Mouse (Mus musculus) lung, embryonic 16.5 days (tissue): ENCODE data around the gene Rangrf. TPM values are rescaled to one million over a fixed set of nuclear protein-coding genes. Genes with fewer than 3 reads are reported as not detected.
"Not testable (repeated sequence)": the region's sequence is repeated elsewhere in the genome, so short reads cannot be mapped to it uniquely, and the experiment has no call there.

ENCODE experiments used
- ATAC-seq: fragments of 200-750 bp; cut with Nextera tagmentation; 2 replicates; pipeline ENCODE4 v1.8.0; 2017; ENCODE audit warnings: low read depth, mild to moderate bottlenecking, moderate library complexity
- H3K27ac ChIP-seq: fragments of 300-500 bp; sonication (generic); 2 replicates; pipeline ENCODE4 v1.5.1; 2014; ENCODE audit warnings: mild to moderate bottlenecking, control low read depth, low read length
- H3K27me3 ChIP-seq: fragments of 300-500 bp; sonication (generic); 2 replicates; pipeline ENCODE4 v1.6.1; 2014; ENCODE audit warnings: low read depth, low read length, mixed read lengths; ENCODE audit not compliant: control insufficient read depth, insufficient read depth
- H3K36me3 ChIP-seq: fragments of 300-500 bp; sonication (generic); 2 replicates; pipeline ENCODE4 v1.6.1; 2014; ENCODE audit warnings: low read length; ENCODE audit not compliant: control insufficient read depth, insufficient read depth
- H3K4me1 ChIP-seq: fragments of 300-500 bp; sonication (generic); replicated peaks from 2 replicates; pipeline ENCODE4 v1.6.1; 2014; ENCODE audit warnings: low read length, mixed read lengths; ENCODE audit not compliant: control insufficient read depth, insufficient read depth
- H3K4me2 ChIP-seq: fragments of 300-500 bp; sonication (generic); 2 replicates; pipeline ENCODE4 v1.6.1; 2014; ENCODE audit warnings: low read depth, low read length, control low read depth
- H3K4me3 ChIP-seq: fragments of 300-500 bp; sonication (generic); 2 replicates; pipeline ENCODE4 v1.5.1; 2014; ENCODE audit warnings: mild to moderate bottlenecking, low read length, control low read depth
- H3K9ac ChIP-seq: fragments of 300-500 bp; sonication (generic); 2 replicates; pipeline ENCODE4 v1.6.1; 2014; ENCODE audit warnings: low read length, control low read depth
- H3K9me3 ChIP-seq: fragments of 300-500 bp; sonication (generic); 2 replicates; pipeline ENCODE4 v1.6.1; 2016; ENCODE audit warnings: low read length; ENCODE audit not compliant: control insufficient read depth
- WGBS: fragments of 180-500 bp; shearing (Covaris S2); extraction: QIAGEN DNeasy Blood & Tissue Kit; methylation state at CpG from one replicate; pipeline ENCODE4 v1.1.7; 2014; 5-methylcytosine and 5-hydroxymethylcytosine counted together
- polyA plus RNA-seq: library from polyadenylated mRNA; unstranded; fragments of >200 nt; fragmentation: Nextera tagmentation; extraction: Ambion mirVana; gene quantifications from 2 replicates; pipeline ENCODE4 v1.2.1, GENCODE M21; 2015

The Rangrf gene
- polyA plus RNA-seq, 1 experiment from 2014 or later: 40.3 TPM

- Histone ChIP-seq H3K4me2 (no peak overlapping the region), H3K36me3 (peaks cover 24% of the 10 kb centered on the region), H3K4me3 (no peak overlapping the region), H3K9me3 (no peaks in the 10 kb centered on the region), H3K27ac (no peak overlapping the region), H3K9ac (no peak overlapping the region), H3K4me1 (no peaks in the 10 kb centered on the region), H3K27me3 (no peaks in the 10 kb centered on the region)
- 90% methylated on average over 11 of the region's 11 CpGs for WGBS
- ATAC-seq: no peak
Observed at GRCm38 (mm10) chr11:68987365-68987882, 12.4 kb upstream of the Rangrf start.

- H3K27me3 ChIP-seq: no peaks in the 10 kb centered on the region
- H3K4me3 ChIP-seq: no peak overlapping the region
- peaks cover 4% of the 10 kb centered on the region; the same call in 1 of the 2 replicates for H3K4me1 ChIP-seq
- H3K36me3 ChIP-seq: peaks cover 4% of the 10 kb centered on the region; the same call in 1 of the 2 replicates
- H3K4me2 ChIP-seq: no peak overlapping the region
- 25% methylated on average over 4 of the region's 4 CpGs for WGBS
- H3K9ac ChIP-seq: no peak overlapping the region
- H3K27ac ChIP-seq: no peak overlapping the region
- no peaks in the 10 kb centered on the region for H3K9me3 ChIP-seq
- peak; percentile 54; the same call in 1 of the 2 replicates for ATAC-seq
Observed at GRCm38 (mm10) chr11:68982639-68983369, 7.8 kb upstream of the Rangrf start.

- 34% methylated on average over 3 of the region's 3 CpGs for WGBS
- Histone ChIP-seq H3K36me3 (no peaks in the 10 kb centered on the region), H3K4me3 (no peak overlapping the region), H3K9me3 (no peaks in the 10 kb centered on the region), H3K27ac (no peak overlapping the region), H3K9ac (0 out of 2 replicates have a peak overlapping the region, but pooled peaks have one; percentile 13), H3K4me2 (no peak overlapping the region), H3K4me1 (peaks cover 4% of the 10 kb centered on the region; the same call in 1 of the 2 replicates), H3K27me3 (no peaks in the 10 kb centered on the region)
- ATAC-seq: no peak
Observed at GRCm38 (mm10) chr11:68980919-68981318, 5.9 kb upstream of the Rangrf start.

GRCm38 (mm10) chr11:68979320-68979733 is 4.3 kb upstream of the Rangrf start:
- H3K4me1 ChIP-seq: peaks cover 4% of the 10 kb centered on the region; the same call in 1 of the 2 replicates

GRCm38 (mm10) chr11:68975601-68976000 is 616 bp upstream of the Rangrf start:
- Histone ChIP-seq H3K9ac (no peak overlapping the region), H3K4me2 (no peak overlapping the region), H3K9me3 (no peaks in the 10 kb centered on the region), H3K36me3 (no peaks in the 10 kb centered on the region), H3K4me3 (no peak overlapping the region), H3K4me1 (peaks cover 12% of the 10 kb centered on the region), H3K27ac (no peak overlapping the region), H3K27me3 (no peaks in the 10 kb centered on the region)
- 93% methylated on average over 1 of the region's 1 CpGs for WGBS
- no peak for ATAC-seq

More at GRCm38 (mm10) chr11:68979320-68979733, 4.3 kb upstream of the Rangrf start:
- Histone ChIP-seq H3K9me3 (no peaks in the 10 kb centered on the region), H3K27me3 (no peaks in the 10 kb centered on the region), H3K27ac (no peak overlapping the region; the same call in 1 of the 2 replicates), H3K4me3 (no peak overlapping the region), H3K4me2 (no peak overlapping the region), H3K36me3 (no peaks in the 10 kb centered on the region), H3K9ac (no peak overlapping the region)
- 32% methylated on average over 5 of the region's 5 CpGs for whole genome bisulfite sequencing
- ATAC-seq: no peak

GRCm38 (mm10) chr11:68974059-68974450 is 930 bp downstream of the Rangrf start:
- Histone ChIP-seq H3K4me2 (peak overlapping the region; percentile 58), H3K27me3 (no peaks in the 10 kb centered on the region), H3K4me1 (peaks cover 14% of the 10 kb centered on the region), H3K36me3 (no peaks in the 10 kb centered on the region), H3K9ac (peak overlapping the region; percentile 40), H3K9me3 (no peaks in the 10 kb centered on the region), H3K4me3 (peak overlapping the region; percentile 55), H3K27ac (no peak overlapping the region)
- 32% methylated on average over 6 of the region's 6 CpGs for WGBS
- ATAC-seq: peak; percentile 17

GRCm38 (mm10) chr11:68973250-68974058 is 1.5 kb downstream of the Rangrf start:
- H3K27ac ChIP-seq, H3K27me3 ChIP-seq, H3K9me3 ChIP-seq, H3K36me3 ChIP-seq: not testable (repeated sequence)
- WGBS: under 1% methylated on average over 37 of the region's 38 CpGs
- H3K9ac ChIP-seq: peak overlapping the region; percentile 40
- peaks cover 15% of the 10 kb centered on the region for H3K4me1 ChIP-seq
- peak overlapping the region; percentile 58 for H3K4me2 ChIP-seq
- peak overlapping the region; percentile 55 for H3K4me3 ChIP-seq
- peak; percentile 94 for ATAC-seq

GRCm38 (mm10) chr11:68970232-68970631 is 4.8 kb downstream of the Rangrf start:
- ATAC-seq: no peak
- Histone ChIP-seq H3K27ac (no peak overlapping the region), H3K9ac (no peak overlapping the region), H3K4me3 (no peak overlapping the region), H3K27me3 (no peaks in the 10 kb centered on the region), H3K36me3 (no peaks in the 10 kb centered on the region), H3K4me2 (no peak overlapping the region), H3K9me3 (no peaks in the 10 kb centered on the region), H3K4me1 (peaks cover 25% of the 10 kb centered on the region)
- 42% methylated on average over 4 of the region's 4 CpGs for WGBS

GRCm38 (mm10) chr11:68968752-68969151 is 6.2 kb downstream of the Rangrf start:
- no peak overlapping the region for H3K27ac ChIP-seq
- H3K9ac ChIP-seq: no peak overlapping the region; the same call in 1 of the 2 replicates
- no peak overlapping the region for H3K4me2 ChIP-seq
- H3K9me3 ChIP-seq: no peaks in the 10 kb centered on the region
- H3K4me1 ChIP-seq: peaks cover 23% of the 10 kb centered on the region
- H3K27me3 ChIP-seq: no peaks in the 10 kb centered on the region
- no peak for ATAC-seq
- H3K36me3 ChIP-seq: no peaks in the 10 kb centered on the region
- no peak overlapping the region for H3K4me3 ChIP-seq
- 83% methylated on average over 11 of the region's 11 CpGs for WGBS
